Mouse (Mus musculus): ENCODE results near the gene Abcc10. TPM values are rescaled to one million over a fixed set of nuclear protein-coding genes. Genes with fewer than 3 reads are reported as not detected.
A peak's percentile ranks its signal among the peaks of the same experiment; 100 is the strongest.

The Abcc10 gene
- polyA plus RNA-seq, 1 experiment from 2014 or later = 1.7 TPM

DNA sequence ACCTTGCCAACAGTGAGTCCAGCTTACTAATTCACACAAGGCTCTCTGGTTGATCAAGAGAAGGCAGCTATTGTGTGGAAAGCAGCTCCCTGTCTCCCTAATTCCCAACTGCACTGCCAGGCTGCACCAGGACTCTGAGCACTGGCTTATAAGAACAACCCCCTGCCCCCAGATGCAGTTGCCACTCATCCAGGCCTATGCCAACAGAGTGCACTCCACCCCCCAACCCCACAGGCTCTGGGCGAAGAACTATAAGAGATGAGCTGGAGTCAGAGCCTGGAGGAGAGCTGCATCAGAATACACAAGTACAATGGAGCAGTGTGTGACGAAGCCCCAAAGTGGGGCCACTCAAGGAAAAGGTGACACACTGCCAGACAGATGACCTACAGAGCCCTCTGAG is 56.1 kb downstream of the Abcc10 start:
- Histone ChIP-seq H3K9ac (no peak overlapping the region), H3K36me3 (peaks cover 50% of the 10 kb centered on the region), H3K27me3 (no peaks in the 10 kb centered on the region), H3K27ac (no peak overlapping the region), H3K4me2 (no peak overlapping the region), H3K4me3 (replicated peaks) (no peak overlapping the region), H3K4me1 (replicated peaks) (0 out of 2 replicates have a peak, but pooled peaks cover 4% of the 10 kb centered on the region), H3K9me3 (replicated peaks) (no peaks in the 10 kb centered on the region)
- DNase-seq = no peak
- ATAC-seq (ENCODE audit: low read depth) = no peak
- 88% methylated on average over 2 of the region's 2 CpGs for WGBS (ENCODE audit: insufficient replicate concordance)

- Histone ChIP-seq H3K27me3 (no peaks in the 10 kb centered on the region), H3K4me3 (replicated peaks) (no peak overlapping the region), H3K9ac (no peak overlapping the region), H3K36me3 (peaks cover 61% of the 10 kb centered on the region), H3K4me1 (replicated peaks) (peaks cover 10% of the 10 kb centered on the region; the same call in 1 of the 2 replicates), H3K4me2 (no peak overlapping the region), H3K27ac (no peak overlapping the region), H3K9me3 (replicated peaks) (no peaks in the 10 kb centered on the region)
- DNase-seq (no peak), ATAC-seq (ENCODE audit: low read depth) (no peak)
- 78% methylated on average over 19 of the region's 19 CpGs for whole genome bisulfite sequencing (ENCODE audit: insufficient replicate concordance)
These were observed 58.2 kb downstream of the Abcc10 start for GRCm38 (mm10) chr17:46269771-46270534.

GRCm38 (mm10) chr17:46268026-46268720 is 60.0 kb downstream of the Abcc10 start:
- H3K9me3 ChIP-seq (replicated peaks) = no peaks in the 10 kb centered on the region
- DNase-seq = no peak
- H3K36me3 ChIP-seq = peaks cover 72% of the 10 kb centered on the region
- H3K4me3 ChIP-seq (replicated peaks) = no peak overlapping the region
- peaks cover 10% of the 10 kb centered on the region; the same call in 1 of the 2 replicates for H3K4me1 ChIP-seq (replicated peaks)
- H3K9ac ChIP-seq = no peak overlapping the region
- whole genome bisulfite sequencing (ENCODE audit: insufficient replicate concordance) = 68% methylated on average over 10 of the region's 10 CpGs
- no peak overlapping the region for H3K4me2 ChIP-seq
- H3K27me3 ChIP-seq = no peaks in the 10 kb centered on the region
- no peak overlapping the region for H3K27ac ChIP-seq
- no peak for ATAC-seq (ENCODE audit: low read depth)

DNA sequence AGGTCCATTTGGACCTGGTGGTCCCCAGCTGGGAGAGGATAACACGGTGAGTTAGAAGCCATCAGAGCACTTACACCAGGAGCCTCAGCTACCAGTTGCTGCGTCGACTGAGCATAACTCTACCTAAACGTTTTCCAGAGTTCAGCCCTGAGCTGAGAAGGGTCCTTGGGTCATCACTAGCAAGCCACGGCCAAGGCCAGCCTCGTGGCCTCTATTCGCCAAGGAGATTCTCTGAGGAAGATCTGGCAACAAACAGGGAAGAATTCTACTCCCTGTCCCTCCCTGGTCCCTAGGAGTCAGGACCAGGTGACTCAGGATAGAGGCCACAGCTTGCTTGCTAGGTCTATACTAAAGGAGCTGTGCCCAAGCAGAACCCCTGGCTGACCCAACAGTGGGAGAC is 60.6 kb downstream of the Abcc10 start:
- H3K4me2 ChIP-seq = no peak overlapping the region
- no peak overlapping the region for H3K27ac ChIP-seq
- H3K27me3 ChIP-seq = no peaks in the 10 kb centered on the region
- no peak overlapping the region for H3K9ac ChIP-seq
- 77% methylated on average over 7 of the region's 7 CpGs for WGBS (ENCODE audit: insufficient replicate concordance)
- ATAC-seq (ENCODE audit: low read depth) = no peak
- peaks cover 75% of the 10 kb centered on the region for H3K36me3 ChIP-seq
- DNase-seq = no peak
- H3K4me1 ChIP-seq (replicated peaks) = peaks cover 10% of the 10 kb centered on the region; the same call in 1 of the 2 replicates
- H3K4me3 ChIP-seq (replicated peaks) = no peak overlapping the region
- H3K9me3 ChIP-seq (replicated peaks) = no peaks in the 10 kb centered on the region

GRCm38 (mm10) chr17:46266986-46267385 is 61.2 kb downstream of the Abcc10 start:
- Histone ChIP-seq H3K9me3 (replicated peaks) (no peaks in the 10 kb centered on the region), H3K4me2 (no peak overlapping the region), H3K9ac (no peak overlapping the region), H3K27ac (no peak overlapping the region), H3K4me1 (replicated peaks) (peaks cover 10% of the 10 kb centered on the region; the same call in 1 of the 2 replicates), H3K36me3 (peaks cover 80% of the 10 kb centered on the region), H3K4me3 (replicated peaks) (no peak overlapping the region), H3K27me3 (no peaks in the 10 kb centered on the region)
- ATAC-seq (ENCODE audit: low read depth) = no peak
- WGBS (ENCODE audit: insufficient replicate concordance) = 72% methylated on average over 6 of the region's 6 CpGs
- DNase-seq = no peak

DNA sequence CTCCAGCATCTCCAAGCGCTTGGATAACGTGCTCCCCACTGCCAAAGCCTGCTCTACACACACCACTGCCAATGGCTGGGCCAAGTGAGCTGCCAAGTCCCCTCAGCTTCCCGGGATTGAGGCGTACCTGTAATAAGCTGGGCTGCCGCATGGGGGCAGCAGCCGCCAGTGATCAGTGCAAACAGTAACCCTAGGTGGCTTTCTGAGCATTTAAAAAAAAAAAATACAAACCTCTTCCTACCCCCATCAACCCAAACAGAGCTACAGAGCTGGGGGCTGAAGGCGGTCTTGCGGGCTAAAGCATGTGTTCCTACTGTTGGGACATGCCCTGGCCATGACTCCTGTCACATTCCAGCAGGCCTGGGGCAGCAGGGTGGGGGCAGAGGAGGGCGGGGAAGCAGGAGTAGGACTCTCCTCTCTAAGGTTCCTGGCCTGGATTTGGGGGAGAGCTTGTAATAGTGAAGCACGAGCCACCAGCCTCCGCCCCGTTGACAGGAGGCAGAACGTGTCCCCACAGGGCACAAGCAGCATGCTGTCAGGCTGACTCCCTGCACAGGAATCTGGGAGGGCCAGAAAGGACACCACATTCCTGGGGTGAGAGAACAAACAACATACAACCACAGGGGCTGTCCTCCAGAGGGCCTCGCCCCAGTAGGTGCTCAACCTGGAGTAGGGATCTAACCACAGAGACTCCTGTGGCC is 62.1 kb downstream of the Abcc10 start:
- no peak overlapping the region for H3K9ac ChIP-seq

DNA sequence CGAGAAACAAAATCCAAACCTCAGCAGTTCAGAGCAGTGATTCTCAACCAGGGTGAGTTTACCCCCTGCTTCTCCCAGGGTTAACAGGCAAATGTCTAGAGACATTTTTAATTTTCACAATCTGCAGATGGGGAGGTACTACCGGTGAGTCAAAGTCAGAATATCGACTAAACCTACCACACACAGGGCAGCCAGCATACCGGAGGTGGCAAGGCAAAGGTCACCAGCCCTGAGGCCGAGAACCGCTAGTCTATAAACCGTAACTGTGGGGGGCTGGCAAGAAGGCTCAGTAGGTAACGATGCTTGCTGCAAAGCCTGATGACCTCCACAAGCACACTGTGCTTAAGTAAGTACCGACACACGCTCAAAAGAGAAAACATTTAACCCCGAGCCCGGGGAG is 62.6 kb downstream of the Abcc10 start:
- WGBS (ENCODE audit: insufficient replicate concordance) = 86% methylated on average over 12 of the region's 12 CpGs
- Histone ChIP-seq H3K9me3 (replicated peaks) (no peaks in the 10 kb centered on the region), H3K4me3 (replicated peaks) (no peak overlapping the region), H3K9ac (no peak overlapping the region), H3K27me3 (no peaks in the 10 kb centered on the region), H3K4me2 (no peak overlapping the region), H3K4me1 (replicated peaks) (peaks cover 10% of the 10 kb centered on the region; the same call in 1 of the 2 replicates), H3K36me3 (peaks cover 83% of the 10 kb centered on the region), H3K27ac (no peak overlapping the region)
- ATAC-seq (ENCODE audit: low read depth) = no peak
- no peak for DNase-seq

More for the DNA sequence above, 62.1 kb downstream of the Abcc10 start:
- peak; percentile 55 for DNase-seq
- Histone ChIP-seq H3K27ac (no peak overlapping the region), H3K4me1 (replicated peaks) (peaks cover 10% of the 10 kb centered on the region; the same call in 1 of the 2 replicates), H3K4me3 (replicated peaks) (no peak overlapping the region), H3K36me3 (peaks cover 83% of the 10 kb centered on the region), H3K4me2 (no peak overlapping the region), H3K27me3 (no peaks in the 10 kb centered on the region), H3K9me3 (replicated peaks) (no peaks in the 10 kb centered on the region)
- WGBS (ENCODE audit: insufficient replicate concordance) = 33% methylated on average over 14 of the region's 14 CpGs
- peak; percentile 30; the same call in 1 of the 2 replicates for ATAC-seq (ENCODE audit: low read depth)

DNA sequence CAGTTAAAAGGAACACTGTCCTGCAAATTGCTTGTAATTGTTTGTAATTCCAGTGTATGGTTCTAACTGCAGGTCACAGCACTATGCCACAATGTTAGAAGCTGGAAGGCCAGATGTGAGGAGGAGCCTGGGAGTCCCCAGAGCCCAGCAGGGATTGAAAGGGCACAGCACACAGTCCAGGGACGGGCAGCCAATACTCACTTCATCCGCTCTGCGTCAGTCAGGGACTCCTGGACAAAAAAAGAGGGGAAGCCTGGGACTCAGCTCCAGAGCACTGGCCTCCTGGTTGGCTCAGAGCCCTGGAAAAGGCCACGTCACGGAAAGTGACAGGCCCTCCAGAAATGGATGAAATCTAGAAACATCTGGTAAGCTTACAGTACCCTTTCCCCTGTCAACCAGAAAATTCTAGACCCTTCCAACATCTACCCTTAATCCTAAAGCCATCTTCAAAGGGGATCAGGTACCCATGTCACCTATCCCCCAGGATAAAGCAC is 65.9 kb downstream of the Abcc10 start:
- 80% methylated on average over 5 of the region's 5 CpGs for WGBS (ENCODE audit: insufficient replicate concordance)
- Histone ChIP-seq H3K4me2 (no peak overlapping the region), H3K4me3 (replicated peaks) (no peak overlapping the region), H3K36me3 (peaks cover 92% of the 10 kb centered on the region), H3K9ac (no peak overlapping the region), H3K4me1 (replicated peaks) (peaks cover 10% of the 10 kb centered on the region; the same call in 1 of the 2 replicates), H3K27me3 (no peaks in the 10 kb centered on the region), H3K27ac (no peak overlapping the region), H3K9me3 (replicated peaks) (no peaks in the 10 kb centered on the region)
- no peak for ATAC-seq (ENCODE audit: low read depth)
- DNase-seq = no peak

GRCm38 (mm10) chr17:46259675-46260074 is 68.5 kb downstream of the Abcc10 start:
- no peak overlapping the region for H3K4me2 ChIP-seq
- peaks cover 24% of the 10 kb centered on the region for H3K27me3 ChIP-seq
- H3K4me3 ChIP-seq (replicated peaks) = no peak overlapping the region
- ATAC-seq (ENCODE audit: low read depth) (no peak), DNase-seq (no peak)
- peaks cover 72% of the 10 kb centered on the region for H3K36me3 ChIP-seq
- WGBS (ENCODE audit: insufficient replicate concordance) = 88% methylated on average over 17 of the region's 17 CpGs
- no peaks in the 10 kb centered on the region for H3K9me3 ChIP-seq (replicated peaks)
- no peaks in the 10 kb centered on the region; the same call in 1 of the 2 replicates for H3K4me1 ChIP-seq (replicated peaks)
- H3K27ac ChIP-seq = no peak overlapping the region
- H3K9ac ChIP-seq = no peak overlapping the region

DNA sequence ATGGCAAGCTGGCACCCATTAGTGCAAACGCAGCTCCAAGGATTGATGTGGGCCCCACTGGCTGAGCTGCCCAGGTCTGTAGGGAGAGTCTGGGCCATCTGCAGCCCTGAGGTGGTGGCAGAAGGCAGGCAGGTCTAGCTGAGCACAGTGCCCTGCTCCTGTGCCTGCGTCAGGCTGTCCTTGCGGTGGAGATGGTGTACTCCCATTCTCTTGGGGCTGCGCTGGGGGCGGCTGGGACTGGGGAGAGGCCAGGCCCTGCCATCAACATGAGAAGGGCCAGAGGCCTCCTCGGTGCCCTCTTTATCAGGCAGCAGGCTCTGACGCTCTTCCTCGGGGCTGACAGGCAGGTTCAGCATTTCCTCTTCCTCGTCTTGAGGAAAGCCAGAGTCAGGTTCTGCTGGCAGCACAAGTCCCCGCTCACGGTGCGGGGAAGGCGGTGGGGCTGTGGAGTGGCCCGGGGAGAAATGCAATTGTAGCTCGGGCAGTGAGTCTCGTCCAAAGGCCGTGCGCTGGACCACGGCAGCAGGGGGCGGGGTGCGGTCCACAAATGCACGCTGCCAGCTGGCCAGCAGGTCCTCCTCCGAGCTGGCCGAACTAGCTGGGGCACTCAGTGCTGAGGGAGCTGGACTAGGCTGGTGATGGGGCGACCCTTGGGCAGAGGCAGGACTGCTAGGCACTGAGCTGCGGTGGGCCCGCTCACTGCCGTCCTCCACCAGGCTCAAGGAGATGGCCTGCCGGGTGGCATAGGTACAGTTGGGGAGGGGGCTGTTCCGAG is 69.7 kb downstream of the Abcc10 start:
- Histone ChIP-seq H3K4me2 (no peak overlapping the region), H3K36me3 (peaks cover 60% of the 10 kb centered on the region), H3K27ac (no peak overlapping the region), H3K4me3 (replicated peaks) (no peak overlapping the region), H3K9ac (no peak overlapping the region), H3K4me1 (replicated peaks) (peaks cover 12% of the 10 kb centered on the region), H3K27me3 (peaks cover 36% of the 10 kb centered on the region), H3K9me3 (replicated peaks) (no peaks in the 10 kb centered on the region)
- 76% methylated on average over 30 of the region's 30 CpGs for WGBS (ENCODE audit: insufficient replicate concordance)
- ATAC-seq (ENCODE audit: low read depth) (no peak), DNase-seq (no peak)

All from liver, embryonic 13.5 days (tissue).